Mouse (Mus musculus) cerebellum, postnatal 14 days (tissue): ENCODE measurements around the gene Casp2.
A peak's percentile ranks its signal among the peaks of the same experiment; 100 is the strongest.

ENCODE experiments used
- DNase-seq, 2 experiments: peaks; one replicate each; pipeline ENCODE4 v3.0.0; 2021; ENCODE audit warnings: mixed read lengths in 2 of 2

Casp2 gene

GRCm38 (mm10) chr6:42282865-42283528 lies 18.2 kb downstream of the Casp2 start:
- DNase-seq, result no peak

GRCm38 (mm10) chr6:42286448-42286847 lies 21.7 kb downstream of the Casp2 start, which contains the start of gene Clcn1:
Gene Clcn1, plus strand, starts transcription at chr6:42286685.
- DNase-seq, result no peak

- DNase-seq, result no peak
These were observed 22.8 kb downstream of the Casp2 start for GRCm38 (mm10) chr6:42287562-42287961.

GRCm38 (mm10) chr6:42293327-42293726 lies 28.5 kb downstream of the Casp2 start:
- DNase-seq, result no peak

GRCm38 (mm10) chr6:42295549-42296094 lies 30.8 kb downstream of the Casp2 start:
- no peak for DNase-seq

- DNase-seq, result no peak
These were observed 34.6 kb downstream of the Casp2 start for GRCm38 (mm10) chr6:42299362-42299761.

GRCm38 (mm10) chr6:42309816-42310378 lies 45.1 kb downstream of the Casp2 start:
- peak; percentile 62 to 68 for DNase-seq

- no peak for DNase-seq
These were observed 45.8 kb downstream of the Casp2 start for GRCm38 (mm10) chr6:42310427-42311053.

- DNase-seq, result no peak
These were observed 53.5 kb downstream of the Casp2 start for GRCm38 (mm10) chr6:42318293-42318692.

GRCm38 (mm10) chr6:42323371-42324066 lies 58.7 kb downstream of the Casp2 start:
- DNase-seq, result peak; percentile 54 to 56

GRCm38 (mm10) chr6:42324067-42324481 lies 59.3 kb downstream of the Casp2 start:
- peak in 1 of 2 experiments; percentile 75 for DNase-seq

GRCm38 (mm10) chr6:42324482-42325267 lies 59.9 kb downstream of the Casp2 start, which contains the start of gene Fam131b:
Gene Fam131b, minus strand, starts transcription at chr6:42324643.
- DNase-seq, result peak; percentile 89 to 93

- DNase-seq, result peak; percentile 90 to 92
These were observed 60.5 kb downstream of the Casp2 start for GRCm38 (mm10) chr6:42325268-42325609.

GRCm38 (mm10) chr6:42326509-42326908 lies 61.7 kb downstream of the Casp2 start:
- no peak for DNase-seq

- no peak for DNase-seq
These were observed 64.0 kb downstream of the Casp2 start for GRCm38 (mm10) chr6:42328757-42329156.

GRCm38 (mm10) chr6:42330216-42330615 lies 65.4 kb downstream of the Casp2 start:
- peak; percentile 65 to 76 for DNase-seq

GRCm38 (mm10) chr6:42330946-42331345 lies 66.2 kb downstream of the Casp2 start:
- DNase-seq, result no peak
